Mouse (Mus musculus): ENCODE measurements around the gene Scube1.
A peak's percentile ranks its signal among the peaks of the same experiment; 100 is the strongest.

The Scube1 gene

DNA sequence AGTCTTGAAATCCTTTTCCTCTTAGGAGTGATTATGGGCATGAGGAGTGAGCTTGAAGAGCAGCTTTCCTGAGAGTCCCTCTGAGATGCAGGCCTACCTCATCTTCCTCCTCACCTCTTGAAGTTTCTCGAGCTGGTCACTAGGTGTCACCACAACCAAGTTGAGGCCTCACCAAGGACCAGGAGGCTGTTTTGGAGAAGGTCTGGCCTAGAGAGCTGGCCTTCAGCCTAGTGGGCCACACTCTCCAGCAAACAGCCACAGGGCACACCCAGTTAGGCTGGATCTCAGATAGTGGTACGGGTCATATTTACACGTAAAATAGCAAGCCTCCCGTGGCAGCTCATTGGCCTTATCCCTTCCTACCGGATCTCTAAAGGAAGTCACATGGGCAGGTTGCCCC lies 60.1 kb downstream of the Scube1 start:
- peak; percentile 49 to 60 for DNase-seq

DNA sequence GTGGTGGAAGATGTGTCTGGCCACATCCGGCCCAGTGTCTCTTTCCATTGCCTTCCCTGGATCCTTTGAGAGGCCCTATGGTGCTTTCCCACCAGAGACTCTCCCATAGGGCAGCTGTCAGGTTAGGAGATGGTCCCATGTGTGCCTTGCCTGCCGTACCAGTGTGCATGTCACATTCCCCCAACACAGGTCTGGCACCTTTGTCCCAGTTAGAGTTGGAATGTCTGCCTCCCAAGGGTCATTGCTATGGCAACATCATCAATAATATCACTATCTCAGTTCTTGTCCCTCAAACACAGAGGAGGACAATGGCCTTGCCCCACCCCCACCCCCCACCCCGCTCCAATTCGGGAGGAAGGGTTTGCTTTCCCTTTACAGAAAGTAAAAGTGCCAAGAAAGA lies 61.8 kb downstream of the Scube1 start:
- no peak for DNase-seq

- DNase-seq: no peak
Measured at GRCm38 (mm10) chr15:83662106-83662505, 62.7 kb downstream of the Scube1 start.

- DNase-seq: no peak
Measured at GRCm38 (mm10) chr15:83642518-83642917, 82.3 kb downstream of the Scube1 start.

- no peak for DNase-seq
Measured at GRCm38 (mm10) chr15:83640208-83640607, 84.6 kb downstream of the Scube1 start.

DNA sequence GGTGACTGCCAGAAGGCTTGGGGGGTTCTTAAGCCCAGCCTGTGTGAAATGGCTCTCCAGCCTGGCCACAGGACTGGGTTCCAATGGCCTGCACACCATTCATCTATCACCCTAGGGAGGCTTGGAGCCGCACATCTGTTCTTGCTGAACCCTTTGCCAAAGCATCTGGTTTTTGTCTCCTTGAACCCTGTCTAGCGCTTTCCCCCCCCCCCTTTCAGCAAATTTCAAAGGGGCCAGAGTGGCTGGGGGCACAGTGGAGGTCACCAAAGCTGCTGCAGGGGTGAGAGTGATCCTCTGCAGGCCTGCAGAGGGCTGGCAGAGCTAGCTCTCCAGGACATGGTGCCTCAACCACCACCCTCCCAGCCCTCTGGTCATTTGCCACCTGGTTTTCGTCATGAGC lies 85.7 kb downstream of the Scube1 start:
- no peak for DNase-seq

DNA sequence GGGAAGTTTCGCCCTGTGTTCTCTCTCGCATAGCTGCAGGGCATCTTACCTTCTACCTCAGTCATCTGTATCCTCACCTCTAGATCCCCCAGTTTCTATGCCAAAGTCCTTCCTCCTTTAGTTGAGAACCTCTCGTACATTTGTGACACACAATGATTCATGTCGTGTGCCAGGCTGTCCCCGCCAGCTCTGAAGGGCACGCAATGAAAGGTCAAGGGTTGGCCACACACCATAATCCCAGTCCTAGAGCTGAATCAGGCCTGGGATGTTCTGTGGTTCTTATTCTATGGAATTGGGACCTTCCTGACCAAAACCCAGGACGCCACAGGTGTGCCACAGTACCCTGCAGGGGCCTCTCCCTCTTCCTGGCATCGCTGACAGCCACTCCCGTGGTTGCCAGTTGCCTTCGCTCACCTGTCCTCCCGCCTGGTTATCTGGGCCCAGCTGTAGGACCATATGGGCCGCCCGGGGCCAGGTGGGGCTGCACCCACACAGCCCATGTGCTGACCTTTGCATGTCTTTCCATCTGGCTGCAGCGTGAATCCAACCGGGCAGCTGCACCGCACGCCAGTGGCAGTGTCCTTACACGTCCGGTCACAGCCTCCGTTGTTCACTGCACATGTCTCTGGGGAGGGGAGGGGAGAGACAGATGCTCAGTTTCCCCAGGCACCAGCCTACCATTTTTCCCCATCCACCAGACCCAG lies 86.5 kb downstream of the Scube1 start:
- no peak for DNase-seq

DNA sequence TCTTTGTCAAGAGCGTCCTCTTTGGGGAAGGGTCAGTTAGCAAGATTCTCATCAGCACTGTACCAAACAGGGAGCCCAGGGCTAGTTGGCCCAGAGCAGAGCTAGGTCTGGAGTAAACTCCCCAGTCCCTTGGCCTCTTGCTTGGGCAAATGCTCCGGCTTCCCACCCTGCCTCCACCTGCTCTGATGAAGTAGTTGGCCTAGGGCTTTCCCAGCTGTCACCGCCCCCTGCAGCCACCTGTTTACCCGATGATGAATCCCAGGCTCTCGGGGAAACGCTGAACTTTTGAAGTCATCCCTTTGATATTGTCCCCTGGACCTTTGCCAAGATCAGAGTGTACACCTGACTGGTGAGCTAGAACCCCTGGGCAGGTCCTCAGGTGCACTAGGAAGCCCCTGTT lies 88.1 kb downstream of the Scube1 start:
- no peak for DNase-seq

GRCm38 (mm10) chr15:83635251-83635650 lies 89.6 kb downstream of the Scube1 start:
- DNase-seq: no peak

DNA sequence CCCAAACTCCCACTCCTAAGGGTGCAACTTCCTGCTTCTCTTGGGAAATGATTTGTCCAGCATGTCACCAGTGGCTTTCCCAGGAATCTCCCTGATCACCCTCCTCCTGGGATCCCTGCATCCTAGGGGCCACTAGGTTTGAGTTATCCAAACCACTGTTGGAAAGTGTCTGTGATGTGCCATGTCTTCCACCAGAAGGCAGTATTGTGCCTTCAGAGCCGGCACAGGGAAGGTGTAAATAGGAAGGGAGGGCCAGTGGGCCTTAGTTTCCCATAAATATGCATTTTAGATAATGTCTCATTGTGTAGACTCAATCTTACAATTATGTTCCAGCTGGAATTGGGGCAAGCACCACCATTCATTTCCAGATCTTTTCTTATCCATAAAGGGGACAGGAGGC lies 90.7 kb downstream of the Scube1 start:
- no peak for DNase-seq

GRCm38 (mm10) chr15:83631071-83631470 lies 93.8 kb downstream of the Scube1 start:
- DNase-seq: no peak

GRCm38 (mm10) chr15:83629716-83630115 lies 95.1 kb downstream of the Scube1 start:
- DNase-seq: no peak

DNA sequence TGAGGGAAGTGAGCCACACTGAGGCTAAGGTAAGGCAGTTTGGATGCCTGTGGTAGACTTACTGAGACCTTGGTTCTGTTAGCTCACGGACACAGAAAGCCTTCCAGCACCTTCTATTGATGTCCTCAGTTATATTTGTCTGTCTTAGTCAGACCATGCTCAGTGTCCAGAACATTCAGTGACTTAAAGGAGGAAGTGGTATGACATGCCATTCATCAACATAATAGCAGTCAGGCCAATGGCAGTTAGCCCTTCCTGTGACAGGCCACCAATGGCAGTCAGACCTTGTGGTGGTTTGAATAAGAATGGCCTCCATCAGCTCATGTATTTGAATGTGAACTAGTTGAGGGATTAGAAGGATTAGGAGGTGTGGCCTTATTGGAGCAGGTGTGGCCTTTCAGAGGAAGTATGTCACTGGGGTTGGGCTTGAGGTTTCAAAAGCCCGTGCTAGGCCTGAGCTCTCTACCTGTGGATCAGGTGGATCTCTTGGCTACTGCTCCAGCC lies 98.6 kb downstream of the Scube1 start:
- no peak for DNase-seq

- no peak for DNase-seq
Measured at GRCm38 (mm10) chr15:83615245-83615644, 109.6 kb downstream of the Scube1 start.

GRCm38 (mm10) chr15:83607115-83607802 lies 117.6 kb downstream of the Scube1 start:
- peak; percentile 76 to 84 for DNase-seq

DNA sequence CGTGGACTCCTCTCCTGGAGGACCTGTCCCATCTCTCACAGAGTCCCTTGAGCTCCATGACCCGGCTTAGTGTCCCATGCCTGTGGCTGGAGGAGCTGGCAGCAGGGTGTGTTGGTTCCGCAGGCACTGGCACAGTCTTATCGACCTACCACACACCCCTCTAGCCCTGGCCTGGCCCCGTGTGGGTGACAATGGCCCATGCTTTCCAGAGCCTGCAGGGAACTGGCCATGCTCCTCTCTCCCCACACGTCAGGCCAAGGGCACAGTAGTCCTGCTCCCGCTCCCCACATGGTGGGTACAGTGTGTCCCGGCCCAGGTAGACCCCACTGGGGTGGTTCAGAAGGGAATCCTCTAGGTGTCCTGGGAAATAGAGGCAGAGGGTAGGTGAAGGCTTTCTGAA lies 118.1 kb downstream of the Scube1 start:
- DNase-seq: no peak

DNA sequence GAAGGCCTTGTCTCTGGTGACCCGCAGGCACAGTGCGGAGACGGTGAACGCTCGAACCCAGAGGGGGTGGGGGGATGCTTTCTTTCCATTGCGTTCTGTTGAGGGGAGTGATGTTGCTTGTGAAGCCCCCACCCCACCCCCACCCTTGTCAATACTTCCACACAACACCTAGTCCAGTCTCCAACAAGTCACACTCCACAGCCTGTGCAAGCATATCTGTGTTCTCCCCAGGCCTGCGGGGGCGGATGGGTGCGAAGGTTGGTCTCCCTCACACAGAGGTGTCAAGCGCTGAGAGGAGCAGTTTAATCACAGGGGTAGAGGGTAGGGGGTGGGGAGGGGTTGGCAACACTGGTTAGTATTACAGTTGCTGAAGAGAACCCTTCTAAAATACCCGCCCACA lies 118.6 kb downstream of the Scube1 start:
- DNase-seq: no peak

GRCm38 (mm10) chr15:83603426-83603825 lies 121.4 kb downstream of the Scube1 start:
- no peak for DNase-seq

- DNase-seq: no peak
Measured at GRCm38 (mm10) chr15:83603046-83603396, 121.8 kb downstream of the Scube1 start.

GRCm38 (mm10) chr15:83602372-83603045 lies 122.3 kb downstream of the Scube1 start:
- DNase-seq: peak; percentile 37 to 67

GRCm38 (mm10) chr15:83601185-83601584 lies 123.6 kb downstream of the Scube1 start:
- no peak for DNase-seq

DNA sequence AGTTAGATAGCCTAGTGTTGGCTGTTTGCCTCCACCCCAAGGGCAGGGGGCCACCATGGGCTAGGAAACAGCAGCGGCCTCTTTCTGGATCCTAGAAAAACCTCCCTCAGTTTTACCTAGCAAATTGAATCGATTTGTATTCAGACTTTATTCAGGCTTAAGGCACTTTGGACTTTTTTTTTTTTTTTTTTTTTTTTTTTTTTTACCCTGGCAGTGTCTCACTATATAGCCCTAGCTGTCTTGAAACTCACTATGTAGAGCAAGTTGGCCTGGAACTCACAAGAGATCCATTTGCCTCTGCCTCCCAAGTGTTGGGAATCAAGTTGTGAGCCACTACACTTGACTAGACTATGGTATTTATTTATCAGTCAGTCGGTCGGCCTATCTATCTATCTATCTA lies 128.0 kb downstream of the Scube1 start:
- no peak for DNase-seq

- no peak for DNase-seq
Measured at GRCm38 (mm10) chr15:83595364-83595711, 129.5 kb downstream of the Scube1 start.
